Mouse (Mus musculus) heart, postnatal 4 days (tissue): ENCODE measurements around the gene Siah3. TPM values are rescaled to one million over a fixed set of nuclear protein-coding genes. Genes with fewer than 3 reads are reported as not detected.
A peak's percentile ranks its signal among the peaks of the same experiment; 100 is the strongest.

ENCODE experiments used
- DNase-seq: peaks from one replicate; pipeline ENCODE4 v3.0.0; 2021
- total RNA-seq, 2 experiments: library from RNA; stranded (reverse); gene quantifications; 2 replicates each; pipeline ENCODE4 v1.2.3; 2021

Gene Siah3
- total RNA-seq, 2 experiments from 2014 or later = 0.07 TPM; not detected in 1

GRCm38 (mm10) chr14:75468941-75469340, 13.2 kb downstream of the Siah3 start:
- DNase-seq = no peak

- no peak for DNase-seq
These were observed 17.5 kb downstream of the Siah3 start for GRCm38 (mm10) chr14:75473061-75473930.

DNA sequence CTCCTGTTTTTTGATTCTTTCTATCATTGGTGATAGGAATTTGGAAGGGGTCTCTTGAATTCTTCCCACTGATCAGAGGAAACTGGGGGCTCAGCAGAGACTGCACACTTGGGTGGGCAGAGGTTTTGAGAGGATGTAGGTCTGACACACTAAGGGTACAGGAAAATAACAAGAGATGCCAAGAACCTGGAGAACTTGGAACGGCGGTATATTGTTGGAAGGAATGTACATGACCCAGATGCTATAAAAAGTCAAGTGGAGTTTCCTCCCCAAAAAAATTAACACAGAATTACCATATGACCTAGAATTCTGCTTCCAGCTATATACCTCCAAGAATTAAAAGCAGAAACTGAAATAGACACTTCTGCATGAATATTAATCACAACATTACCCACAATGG, 20.1 kb downstream of the Siah3 start:
- no peak for DNase-seq

DNA sequence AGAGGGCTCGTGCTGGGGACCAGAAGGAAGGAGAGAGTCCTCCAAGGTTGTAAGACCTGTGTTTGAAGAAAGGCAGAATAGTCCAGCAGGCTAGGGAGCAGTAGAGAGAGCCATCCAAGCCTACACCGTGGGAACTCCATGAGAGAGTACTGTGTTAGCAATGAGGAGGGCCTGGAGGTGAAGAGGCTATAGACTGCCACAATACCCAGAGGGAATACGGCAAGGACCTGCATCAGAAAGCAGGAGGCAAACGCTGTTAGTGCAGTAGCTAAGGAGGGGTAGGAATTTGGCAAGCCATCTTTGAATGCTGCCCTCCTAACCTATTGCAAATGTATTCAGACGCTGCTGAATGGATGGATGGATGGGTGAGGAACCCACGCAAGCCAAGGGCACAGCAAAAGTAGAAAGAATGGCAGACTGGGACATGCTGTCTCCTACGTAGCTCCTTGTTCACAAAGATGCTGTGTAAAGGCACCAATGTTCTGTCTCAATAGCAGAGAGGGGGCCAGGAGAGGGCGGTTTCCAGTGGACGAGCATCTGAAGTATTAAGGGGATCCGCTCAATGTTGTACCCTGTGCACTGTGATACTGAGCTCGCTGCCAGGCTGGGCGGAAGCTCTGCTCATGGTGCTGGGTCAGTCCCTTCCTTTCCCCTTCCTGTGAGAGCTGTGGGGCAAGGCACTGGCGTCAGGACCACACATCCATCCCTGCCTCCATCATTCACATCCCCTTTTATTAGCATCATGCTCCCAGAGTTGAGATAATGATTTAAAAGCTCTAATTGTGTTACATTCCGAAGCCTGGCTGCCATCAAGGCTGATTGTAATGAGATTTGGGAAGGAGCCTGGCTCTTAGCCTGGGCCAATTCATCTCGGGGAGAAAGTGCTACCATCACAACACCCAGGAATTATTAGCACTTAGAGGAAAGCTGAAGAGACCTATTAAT, 26.7 kb downstream of the Siah3 start:
- no peak for DNase-seq

DNA sequence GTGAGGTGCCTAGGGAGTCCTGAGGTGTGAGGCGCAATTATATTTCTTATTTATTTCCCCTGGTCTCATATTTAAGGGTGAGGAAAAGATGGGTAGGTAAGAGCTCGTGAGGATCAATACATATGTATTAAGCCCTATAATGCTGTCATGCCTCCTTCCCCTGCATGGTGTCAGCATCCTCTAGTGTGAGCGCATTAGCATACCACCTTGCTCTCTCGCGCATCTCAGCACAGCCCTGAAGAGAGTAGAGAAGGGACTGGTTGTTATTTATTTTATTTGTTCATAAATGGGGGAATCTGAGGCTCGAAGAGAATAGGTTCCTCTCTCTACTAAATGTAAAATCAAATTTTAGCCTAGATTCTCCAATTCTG, 27.4 kb downstream of the Siah3 start:
- no peak for DNase-seq

GRCm38 (mm10) chr14:75487932-75488331, 32.1 kb downstream of the Siah3 start:
- no peak for DNase-seq

- no peak for DNase-seq
These were observed 37.9 kb downstream of the Siah3 start for GRCm38 (mm10) chr14:75493555-75494194.

- no peak for DNase-seq
These were observed 39.1 kb downstream of the Siah3 start for GRCm38 (mm10) chr14:75494926-75495325.

- no peak for DNase-seq
These were observed 45.8 kb downstream of the Siah3 start for GRCm38 (mm10) chr14:75501501-75501990.

DNA sequence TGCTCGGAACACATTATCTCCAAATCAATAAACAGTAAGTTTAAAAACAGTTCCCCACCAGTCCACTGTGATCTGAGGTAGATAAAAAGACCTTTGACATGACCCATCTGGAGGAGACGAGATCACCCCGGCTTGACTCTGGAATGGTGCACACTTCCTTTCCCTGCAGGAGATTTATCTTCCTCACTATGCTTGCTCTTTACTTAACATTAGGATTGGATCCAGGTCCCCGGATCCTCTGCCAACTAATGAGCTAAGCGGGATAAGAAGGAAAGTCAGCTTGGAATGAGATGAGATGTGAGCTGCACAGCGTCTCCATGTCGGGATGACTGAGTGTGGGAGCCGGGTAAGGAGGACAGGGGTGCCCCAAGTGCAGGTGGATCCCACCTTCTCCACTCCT, 46.7 kb downstream of the Siah3 start:
- DNase-seq = peak; percentile 71

- no peak for DNase-seq
These were observed 48.5 kb downstream of the Siah3 start for GRCm38 (mm10) chr14:75504255-75504654.

DNA sequence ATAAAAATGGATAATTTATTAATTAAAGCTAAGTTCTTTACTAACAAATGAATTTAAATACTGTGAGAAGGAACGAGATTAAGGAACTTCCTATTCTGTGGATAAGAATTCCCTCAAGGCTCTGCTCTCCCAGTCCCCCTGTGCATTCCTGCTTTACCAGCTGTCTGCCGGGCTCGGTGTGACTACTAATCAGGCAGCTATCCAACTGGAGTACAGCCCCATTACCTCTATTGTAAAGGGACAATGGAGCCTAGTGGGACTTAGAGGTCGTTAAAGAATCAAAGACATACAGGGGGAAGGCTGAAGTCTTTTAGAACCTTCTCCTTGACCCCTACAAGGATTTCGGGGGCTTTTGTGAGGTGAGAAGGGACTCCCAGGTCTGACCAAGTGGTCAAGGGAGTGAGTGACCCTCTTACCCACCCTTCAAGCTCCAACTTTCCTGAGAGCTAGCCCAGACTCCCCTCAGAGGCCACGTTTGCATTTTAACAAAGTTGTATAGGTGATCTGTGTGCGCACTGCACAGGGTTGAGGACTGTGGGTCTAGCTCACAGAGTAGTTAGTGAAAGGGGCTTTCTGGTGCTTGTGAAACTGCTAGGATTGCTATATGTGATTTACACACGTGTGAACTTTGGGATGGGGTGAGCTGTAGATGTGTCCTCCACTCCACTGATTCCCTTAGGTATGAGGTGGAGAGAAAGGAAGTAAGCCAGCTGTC, 49.5 kb downstream of the Siah3 start:
- no peak for DNase-seq

DNA sequence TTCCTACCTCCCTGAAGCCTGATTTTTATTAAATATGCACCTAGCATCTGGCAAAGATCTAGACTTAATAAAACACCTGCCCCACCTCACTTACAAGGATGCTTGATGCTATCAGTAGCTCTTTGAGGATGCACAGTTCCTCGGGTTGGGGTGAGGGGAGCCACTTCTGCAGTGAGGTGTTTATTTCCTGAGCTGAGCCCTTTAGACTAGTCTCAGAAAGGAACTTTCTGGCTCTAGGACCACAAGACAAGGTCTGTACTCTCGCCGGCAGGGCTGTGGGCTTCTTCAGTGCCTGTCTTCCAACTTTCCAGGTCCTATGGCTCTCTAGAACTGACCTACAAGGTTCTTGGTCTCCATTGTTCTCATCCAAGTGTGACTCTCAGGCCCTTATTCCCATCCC, 50.5 kb downstream of the Siah3 start:
- DNase-seq = no peak

- DNase-seq = no peak
These were observed 54.3 kb downstream of the Siah3 start for GRCm38 (mm10) chr14:75510125-75510524.

- DNase-seq = no peak
These were observed 57.2 kb downstream of the Siah3 start for GRCm38 (mm10) chr14:75512946-75513345.

GRCm38 (mm10) chr14:75516161-75516560, 60.4 kb downstream of the Siah3 start:
- DNase-seq = no peak

DNA sequence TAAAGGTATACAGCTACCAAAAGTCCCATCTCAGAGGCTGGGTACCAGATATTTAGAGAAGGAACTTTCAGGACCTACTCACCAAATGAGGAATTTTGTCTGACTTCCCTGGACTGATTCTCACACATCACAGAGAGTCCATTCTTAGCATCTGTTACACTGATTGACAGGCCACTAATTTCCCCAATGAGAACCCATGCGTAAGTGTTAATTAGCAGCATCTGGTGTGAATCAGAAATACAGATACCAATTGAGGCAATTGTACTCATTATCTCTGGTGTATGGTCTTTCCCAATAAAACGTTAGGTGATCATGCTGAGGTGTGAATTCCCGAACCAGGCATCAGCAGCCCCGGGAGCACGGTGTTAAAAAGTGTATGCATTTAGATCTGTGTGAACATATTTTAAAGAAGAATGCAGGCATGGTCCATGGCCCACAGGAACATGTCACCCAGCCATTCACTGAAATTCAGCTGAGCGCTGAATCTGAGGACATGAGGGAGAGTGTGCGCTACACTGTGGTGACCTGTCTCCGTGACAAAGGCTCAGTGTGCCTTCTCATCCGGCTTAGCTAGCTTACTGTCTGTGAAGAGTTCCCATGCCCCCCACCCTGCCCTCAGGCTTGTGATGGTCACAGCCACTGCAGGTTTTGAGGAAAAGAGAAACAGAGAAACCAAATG, 61.3 kb downstream of the Siah3 start:
- DNase-seq = no peak

DNA sequence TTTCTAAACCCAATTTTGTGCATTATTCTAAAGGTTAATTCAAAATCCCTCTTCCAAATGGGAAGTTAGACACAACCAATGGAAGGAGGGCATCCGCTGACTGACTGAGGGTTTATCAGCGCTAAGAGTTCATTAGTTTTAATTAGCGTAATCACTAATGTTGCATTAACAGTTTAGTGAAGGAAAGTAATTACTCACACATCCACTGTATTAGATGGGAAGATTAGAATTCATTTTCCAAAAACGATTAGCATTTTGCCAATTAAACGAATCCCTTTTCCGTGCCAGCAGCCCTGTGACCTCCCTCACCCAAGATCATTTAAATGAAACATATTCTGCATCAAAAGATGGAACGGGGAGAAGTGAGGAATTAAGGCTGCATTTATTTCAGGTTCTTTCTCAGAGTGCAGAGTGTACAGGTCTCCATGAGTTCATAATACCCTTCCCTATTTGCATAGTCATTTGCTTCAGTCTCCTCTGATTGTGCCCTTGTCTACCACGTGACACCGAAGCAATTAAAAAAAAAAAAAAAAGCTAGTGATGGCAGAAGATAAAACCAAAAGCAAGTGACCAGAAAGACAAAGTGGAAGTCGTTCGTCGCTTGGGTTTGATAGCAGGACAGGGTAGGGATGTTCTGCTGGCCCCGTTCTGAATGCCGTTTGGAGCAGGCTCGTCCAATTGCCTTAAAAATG, 62.6 kb downstream of the Siah3 start:
- no peak for DNase-seq

DNA sequence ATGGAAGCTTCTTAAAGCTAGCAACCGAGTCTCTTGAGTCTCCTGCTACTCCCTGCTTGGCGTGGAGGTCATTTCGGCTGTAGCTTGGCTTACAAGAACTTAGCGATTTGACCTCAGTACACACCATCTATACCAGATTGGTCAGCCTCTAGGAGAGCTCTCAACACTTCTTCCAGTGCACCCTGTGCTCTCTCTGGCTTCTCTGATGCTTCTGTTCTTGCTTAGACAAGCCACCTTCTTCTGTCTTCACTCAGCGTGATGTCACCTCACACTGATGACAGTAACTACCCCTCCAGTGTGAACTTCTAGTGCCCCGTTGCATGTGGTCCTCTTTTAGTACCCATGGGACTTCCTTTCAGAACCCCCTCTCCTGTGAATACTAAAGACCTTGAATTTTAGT, 63.1 kb downstream of the Siah3 start:
- no peak for DNase-seq

GRCm38 (mm10) chr14:75519668-75520067, 63.9 kb downstream of the Siah3 start:
- no peak for DNase-seq

- no peak for DNase-seq
These were observed 68.9 kb downstream of the Siah3 start for GRCm38 (mm10) chr14:75524648-75525047.
